Mouse (Mus musculus) MEL (cell line): ENCODE results near the gene Ralgds.

ENCODE experiments used
- BHLHE40 ChIP-seq: IDR thresholded peaks from 2 replicates; pipeline ENCODE4 v1.6.1; 2012; ENCODE audit warnings: low read depth, mild to moderate bottlenecking, inconsistent platforms, low read length, improper control_type of control experiment, borderline replicate concordance
- CTCF ChIP-seq, 3 experiments: IDR thresholded peaks in 2 of 3; conservative IDR thresholded peaks in 1 of 3; 2 replicates each; pipeline ENCODE4 v1.5.1; 2011 to 2012; ENCODE audit warnings: low read length in 3 of 3, low read depth in 2 of 3, mild to moderate bottlenecking in 2 of 3, improper control_type of control experiment in 1 of 3, inconsistent platforms in 1 of 3, mixed read lengths in 1 of 3, moderate library complexity in 1 of 3; ENCODE audit not compliant: control insufficient read depth in 1 of 3, insufficient read depth in 1 of 3, poor library complexity in 1 of 3, severe bottlenecking in 1 of 3
- EP300 ChIP-seq, 2 experiments: IDR thresholded peaks; 2 replicates each; pipeline ENCODE4 v1.6.1; 2011; ENCODE audit warnings: improper control_type of control experiment in 2 of 2, low read length in 2 of 2, low read depth in 1 of 2, mild to moderate bottlenecking in 1 of 2
- GATA1 ChIP-seq: IDR thresholded peaks from 2 replicates; pipeline ENCODE4 v1.6.1; 2011; ENCODE audit warnings: low read depth, low read length, improper control_type of control experiment
- RAD21 ChIP-seq: IDR thresholded peaks from 2 replicates; pipeline ENCODE4 v1.6.1; 2011; ENCODE audit warnings: mild to moderate bottlenecking, low read depth, low read length, improper control_type of control experiment
- TBP ChIP-seq: IDR thresholded peaks from 2 replicates; pipeline ENCODE4 v1.8.0; 2011; ENCODE audit warnings: low read depth, low read length, improper control_type of control experiment
- ZKSCAN1 ChIP-seq: IDR thresholded peaks from 2 replicates; pipeline ENCODE4 v1.6.1; 2012; ENCODE audit warnings: low read depth, mild to moderate bottlenecking, inconsistent platforms, low read length, improper control_type of control experiment, moderate library complexity

GRCm38 (mm10) chr2:28468486-28469225, 44.3 kb upstream of the Ralgds start:
- no peak for TF ChIP-seq TBP
- TF ChIP-seq CTCF (IDR thresholded peaks at IDR 0.05 in 2 of 3, conservative IDR thresholded peaks at IDR 0.05 in 1 of 3; ENCODE audit: control insufficient read depth in 1 of 3, insufficient read depth in 1 of 3, low read depth in 2 of 3, low read length in 3 of 3, poor library complexity in 1 of 3, severe bottlenecking in 1 of 3) = no peak
- TF ChIP-seq RAD21 = no peak
- no peak for TF ChIP-seq BHLHE40
- no peak for TF ChIP-seq ZKSCAN1
- TF ChIP-seq EP300 (IDR thresholded peaks at IDR 0.05; ENCODE audit: low read depth in 1 of 2, low read length in 2 of 2) = no peak
- TF ChIP-seq GATA1 = no peak
